Mouse (Mus musculus) G1E (cell line): ENCODE results near the gene Kansl1l. TPM values are rescaled to one million over a fixed set of nuclear protein-coding genes. Genes with fewer than 3 reads are reported as not detected.
A peak's percentile ranks its signal among the peaks of the same experiment; 100 is the strongest.

ENCODE experiments used
- ATAC-seq: 2 replicates; pipeline ENCODE4 v1.8.0; 2016; ENCODE audit warnings: mild to moderate bottlenecking; ENCODE audit not compliant: insufficient number of reproducible peaks, poor library complexity, low FRiP score, severe bottlenecking; ENCODE audit errors: extremely low read depth
- DNase-seq: peaks from one replicate; pipeline ENCODE4 v3.0.0; 2012; ENCODE audit warnings: low spot score
- H3K27me3 ChIP-seq: 2 replicates; pipeline ENCODE4 v1.6.1; 2012; ENCODE audit warnings: mild to moderate bottlenecking, low read length, inconsistent platforms; ENCODE audit not compliant: insufficient read depth
- H3K36me3 ChIP-seq: replicated peaks from 2 replicates; pipeline ENCODE3; 2012; ENCODE audit warnings: mild to moderate bottlenecking, inconsistent platforms
- H3K4me1 ChIP-seq: 2 replicates; pipeline ENCODE4 v1.6.1; 2012; ENCODE audit warnings: low read depth, low read length, inconsistent platforms, mixed read lengths; ENCODE audit not compliant: insufficient read depth
- H3K4me3 ChIP-seq: 2 replicates; pipeline ENCODE4 v1.5.1; 2012; ENCODE audit warnings: low read depth, mild to moderate bottlenecking, inconsistent platforms, low read length, moderate library complexity, mixed read lengths
- H3K9me3 ChIP-seq: replicated peaks from 2 replicates; pipeline ENCODE4 v1.6.1; 2012; ENCODE audit warnings: inconsistent platforms
- CTCF ChIP-seq: IDR thresholded peaks from 2 replicates; pipeline ENCODE4 v1.5.1; 2012; ENCODE audit warnings: low read depth, low read length, inconsistent platforms, mixed read lengths
- GATA1 ChIP-seq: IDR thresholded peaks from 2 replicates; pipeline ENCODE4 v1.6.1; 2012; ENCODE audit warnings: borderline replicate concordance, low read length, inconsistent platforms, mixed read lengths
- GATA2 ChIP-seq: IDR thresholded peaks from 2 replicates; pipeline ENCODE4 v1.6.1; 2012; ENCODE audit warnings: low read depth, low read length, inconsistent platforms, borderline replicate concordance
- POLR2AphosphoS5 ChIP-seq: IDR thresholded peaks from 2 replicates; pipeline ENCODE4 v1.6.1; 2012; ENCODE audit warnings: low read depth, low read length, inconsistent platforms; ENCODE audit not compliant: insufficient replicate concordance
- TAL1 ChIP-seq: conservative IDR thresholded peaks from 2 replicates; pipeline ENCODE4 v1.6.1; 2012; ENCODE audit warnings: low read depth, low read length, inconsistent platforms, mixed read lengths
- polyA plus RNA-seq: library from polyadenylated mRNA; stranded (reverse); fragments of >175 nt; gene quantifications from 2 replicates; pipeline ENCODE4 v1.2.3, GENCODE M21; 2012
- total RNA-seq, 2 experiments: library from RNA; stranded (forward) in 1 of 2; stranded (reverse) in 1 of 2; fragments of 200-1000 nt in 1 of 2; fragments of >200 nt in 1 of 2; fragmentation: Nextera tagmentation in 1 of 2; gene quantifications; 2 replicates each; pipeline ENCODE4 v1.2.3; 2014 to 2017

The Kansl1l gene
- total and polyA plus RNA-seq, 3 experiments, result 0.94 to 28.8 (median 18.7) TPM

- no peak for DNase-seq
- peaks cover 15% of the 10 kb centered on the region for H3K27me3 ChIP-seq
- no peak for TF ChIP-seq POLR2AphosphoS5
- TF ChIP-seq TAL1, result no peak
- no peak for TF ChIP-seq GATA2
- TF ChIP-seq CTCF, result no peak
- TF ChIP-seq GATA1, result no peak
These were observed 122.1 kb downstream of the Kansl1l start for GRCm38 (mm10) chr1:66695296-66695695.

GRCm38 (mm10) chr1:66694266-66694665 is 123.1 kb downstream of the Kansl1l start:
- H3K4me1 ChIP-seq, result peaks cover 6% of the 10 kb centered on the region
- no peak overlapping the region for H3K4me3 ChIP-seq
- DNase-seq, result no peak
- no peaks in the 10 kb centered on the region for H3K36me3 ChIP-seq
- no peak for TF ChIP-seq TAL1
- H3K9me3 ChIP-seq, result no peaks in the 10 kb centered on the region
- peaks cover 17% of the 10 kb centered on the region for H3K27me3 ChIP-seq
- ATAC-seq, result 0 out of 2 replicates have a peak, but pooled peaks have one; percentile 30

More at GRCm38 (mm10) chr1:66695296-66695695, 122.1 kb downstream of the Kansl1l start:
- no peak; the same call in 1 of the 2 replicates for ATAC-seq
- Histone ChIP-seq H3K36me3 (no peaks in the 10 kb centered on the region), H3K4me1 (peaks cover 8% of the 10 kb centered on the region), H3K4me3 (no peak overlapping the region), H3K9me3 (no peaks in the 10 kb centered on the region)

- ATAC-seq (no peak), DNase-seq (no peak)
- H3K9me3 ChIP-seq, result no peaks in the 10 kb centered on the region
- no peak overlapping the region for H3K4me3 ChIP-seq
- peaks cover 6% of the 10 kb centered on the region for H3K4me1 ChIP-seq
- TF ChIP-seq GATA1, result no peak
- no peaks in the 10 kb centered on the region for H3K36me3 ChIP-seq
- peaks cover 24% of the 10 kb centered on the region for H3K27me3 ChIP-seq
These were observed 124.5 kb downstream of the Kansl1l start for GRCm38 (mm10) chr1:66692780-66693392.

GRCm38 (mm10) chr1:66692308-66692707 is 125.1 kb downstream of the Kansl1l start:
- no peaks in the 10 kb centered on the region for H3K36me3 ChIP-seq
- DNase-seq, result no peak
- no peak for ATAC-seq
- no peaks in the 10 kb centered on the region for H3K9me3 ChIP-seq
- H3K4me3 ChIP-seq, result no peak overlapping the region
- TF ChIP-seq POLR2AphosphoS5, result no peak
- TF ChIP-seq CTCF, result no peak
- no peak for TF ChIP-seq GATA1
- peaks cover 29% of the 10 kb centered on the region for H3K27me3 ChIP-seq
- peaks cover 6% of the 10 kb centered on the region for H3K4me1 ChIP-seq

GRCm38 (mm10) chr1:66691772-66692171 is 125.6 kb downstream of the Kansl1l start:
- no peaks in the 10 kb centered on the region for H3K36me3 ChIP-seq
- H3K27me3 ChIP-seq, result peaks cover 32% of the 10 kb centered on the region
- H3K4me3 ChIP-seq, result no peak overlapping the region
- TF ChIP-seq CTCF (no peak), GATA1 (no peak), GATA2 (no peak), TAL1 (no peak), POLR2AphosphoS5 (no peak)
- DNase-seq (no peak), ATAC-seq (no peak)
- peaks cover 6% of the 10 kb centered on the region for H3K4me1 ChIP-seq
- H3K9me3 ChIP-seq, result no peaks in the 10 kb centered on the region

GRCm38 (mm10) chr1:66682974-66683373 is 134.4 kb downstream of the Kansl1l start:
- DNase-seq (no peak), ATAC-seq (no peak)
- Histone ChIP-seq H3K4me1 (no peaks in the 10 kb centered on the region), H3K4me3 (no peak overlapping the region), H3K27me3 (peaks cover 16% of the 10 kb centered on the region), H3K36me3 (no peaks in the 10 kb centered on the region), H3K9me3 (no peaks in the 10 kb centered on the region)
- TF ChIP-seq GATA1, result no peak
- TF ChIP-seq CTCF, result no peak
- no peak for TF ChIP-seq GATA2
- TF ChIP-seq POLR2AphosphoS5, result no peak
- no peak for TF ChIP-seq TAL1

GRCm38 (mm10) chr1:66678662-66679061 is 138.7 kb downstream of the Kansl1l start:
- peaks cover 12% of the 10 kb centered on the region for H3K27me3 ChIP-seq
- no peak overlapping the region for H3K4me3 ChIP-seq
- TF ChIP-seq CTCF, result no peak
- no peak for TF ChIP-seq GATA2
- TF ChIP-seq POLR2AphosphoS5, result no peak
- TF ChIP-seq TAL1, result no peak
- no peak for TF ChIP-seq GATA1
- ATAC-seq (no peak), DNase-seq (no peak)
- H3K36me3 ChIP-seq, result no peaks in the 10 kb centered on the region
- H3K9me3 ChIP-seq, result no peaks in the 10 kb centered on the region
- peaks cover 3% of the 10 kb centered on the region; the same call in 1 of the 2 replicates for H3K4me1 ChIP-seq
